Mouse (Mus musculus): ENCODE data around the gene Commd7. TPM values are rescaled to one million over a fixed set of nuclear protein-coding genes. Genes with fewer than 3 reads are reported as not detected.

The Commd7 gene
- polyA plus RNA-seq, 1 experiment from 2014 or later: 78.8 TPM

DNA sequence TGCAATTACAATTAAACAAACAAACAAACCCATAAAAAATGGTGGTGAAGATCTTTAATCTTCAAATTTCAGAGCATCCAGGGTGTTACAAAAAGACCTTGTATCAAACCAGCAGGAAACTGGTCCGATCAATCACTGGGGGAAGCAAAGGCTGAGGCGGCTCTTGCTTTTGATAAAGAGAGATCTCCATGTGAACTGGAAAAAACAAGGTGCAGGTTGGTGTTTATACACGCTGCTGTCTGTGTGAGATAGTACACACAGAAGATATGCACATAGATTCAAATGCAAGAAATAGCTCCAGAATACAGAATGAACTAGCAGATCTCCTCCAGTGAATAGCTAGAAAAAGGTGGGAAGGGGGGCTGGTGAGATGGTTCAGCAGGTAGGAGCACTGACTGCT is 15.7 kb downstream of the Commd7 start:
- Histone ChIP-seq H3K36me3 (peaks cover 46% of the 10 kb centered on the region), H3K4me1 (peaks cover 10% of the 10 kb centered on the region), H3K9me3 (no peaks in the 10 kb centered on the region), H3K4me2 (no peak overlapping the region), H3K9ac (no peak overlapping the region), H3K27ac (no peak overlapping the region), H3K4me3 (no peak overlapping the region), H3K27me3 (no peaks in the 10 kb centered on the region)
- no peak for ATAC-seq (ENCODE audit: insufficient number of reproducible peaks, low FRiP score, low TSS enrichment, low read depth)
- 90% methylated on average over 3 of the region's 3 CpGs for WGBS

DNA sequence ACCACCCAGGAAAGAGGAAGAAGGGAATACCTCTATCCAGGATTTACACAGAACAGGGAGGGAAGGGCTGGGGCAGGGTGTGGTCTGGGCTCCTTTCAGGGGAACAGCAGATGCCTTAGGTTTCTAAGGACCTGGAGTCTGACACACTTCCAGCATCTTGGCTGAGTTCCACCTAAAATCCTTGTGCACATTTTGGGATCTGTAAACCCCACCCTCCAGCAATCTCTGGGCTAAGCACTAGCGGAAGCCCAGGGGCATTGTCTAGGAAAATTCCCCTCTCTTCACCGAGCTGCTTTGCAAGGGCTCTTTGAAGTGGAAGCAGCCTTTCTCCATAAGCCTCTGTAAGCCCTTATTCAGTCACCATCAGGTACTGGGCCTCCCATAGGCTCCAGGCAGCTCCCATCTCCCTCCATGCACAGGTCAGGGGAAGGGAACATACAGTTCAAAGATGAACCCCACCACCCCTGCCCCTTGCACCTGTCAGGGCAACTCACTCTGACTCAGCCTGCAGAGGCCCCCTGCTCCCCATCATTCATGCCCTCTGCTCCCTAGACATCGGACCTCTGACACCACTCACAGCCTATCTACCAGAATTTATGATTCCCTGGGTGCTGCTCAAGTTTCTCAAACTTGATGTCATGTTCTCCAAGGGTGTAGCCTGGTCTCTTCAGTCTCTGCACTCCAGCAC is 19.8 kb downstream of the Commd7 start:
- Histone ChIP-seq H3K36me3 (peaks cover 8% of the 10 kb centered on the region; the same call in 1 of the 2 replicates), H3K4me3 (no peak overlapping the region), H3K9ac (no peak overlapping the region), H3K4me1 (peaks cover 44% of the 10 kb centered on the region), H3K27me3 (no peaks in the 10 kb centered on the region), H3K27ac (no peak overlapping the region), H3K9me3 (no peaks in the 10 kb centered on the region), H3K4me2 (no peak overlapping the region)
- ATAC-seq (ENCODE audit: insufficient number of reproducible peaks, low FRiP score, low TSS enrichment, low read depth): no peak; the same call in 1 of the 2 replicates
- 26% methylated on average over 3 of the region's 3 CpGs for WGBS

DNA sequence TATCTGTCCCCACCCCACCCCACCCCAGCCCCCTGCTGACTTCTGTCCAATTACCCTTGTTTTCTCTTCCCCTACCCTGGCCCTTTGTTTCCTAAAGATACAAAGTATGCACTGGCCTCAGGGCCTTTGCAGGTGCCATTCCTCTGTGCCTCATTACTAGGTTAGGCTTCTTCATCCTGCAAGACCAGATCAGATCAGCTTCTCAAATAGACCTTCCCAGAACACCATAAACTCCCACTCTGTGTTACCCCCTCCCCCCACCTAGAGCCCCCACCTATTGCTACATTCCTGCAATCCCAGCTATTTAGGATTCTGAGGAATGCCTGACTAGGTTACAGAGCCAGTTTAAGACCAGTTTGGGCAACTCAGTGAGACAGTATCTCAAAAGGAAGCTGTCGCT is 20.8 kb downstream of the Commd7 start:
- H3K4me2 ChIP-seq: no peak overlapping the region
- no peak overlapping the region for H3K27ac ChIP-seq
- 69% methylated on average over 1 of the region's 1 CpGs for WGBS
- no peaks in the 10 kb centered on the region for H3K27me3 ChIP-seq
- H3K4me3 ChIP-seq: no peak overlapping the region
- no peak for ATAC-seq (ENCODE audit: insufficient number of reproducible peaks, low FRiP score, low TSS enrichment, low read depth)
- no peaks in the 10 kb centered on the region for H3K9me3 ChIP-seq
- H3K9ac ChIP-seq: no peak overlapping the region
- 0 out of 2 replicates have a peak, but pooled peaks cover 8% of the 10 kb centered on the region for H3K36me3 ChIP-seq
- peaks cover 44% of the 10 kb centered on the region for H3K4me1 ChIP-seq

DNA sequence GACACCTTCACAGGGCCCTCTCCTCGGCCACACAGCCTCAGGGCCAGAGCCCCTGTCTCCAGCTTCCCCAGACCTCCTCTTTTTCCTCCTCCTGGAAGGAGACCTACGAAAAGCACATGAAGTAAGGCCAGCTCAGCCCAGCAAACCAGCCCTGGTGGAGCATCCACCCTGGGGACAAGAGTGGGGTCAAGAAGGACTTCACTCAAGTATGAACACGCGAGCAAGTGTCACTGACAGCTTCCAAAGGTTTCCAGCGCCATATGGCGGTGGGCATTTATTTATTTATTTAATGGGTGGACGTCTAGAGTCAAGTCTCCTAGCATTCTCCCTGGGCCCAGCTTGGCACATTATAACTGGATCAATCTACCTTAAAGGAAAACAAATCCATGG is 21.3 kb downstream of the Commd7 start:
- Histone ChIP-seq H3K4me2 (no peak overlapping the region), H3K4me1 (peaks cover 44% of the 10 kb centered on the region), H3K9me3 (no peaks in the 10 kb centered on the region), H3K36me3 (0 out of 2 replicates have a peak, but pooled peaks cover 8% of the 10 kb centered on the region), H3K27me3 (no peaks in the 10 kb centered on the region), H3K27ac (peak overlapping the region; percentile 76), H3K9ac (no peak overlapping the region), H3K4me3 (no peak overlapping the region)
- 70% methylated on average over 7 of the region's 7 CpGs for WGBS
- no peak for ATAC-seq (ENCODE audit: insufficient number of reproducible peaks, low FRiP score, low TSS enrichment, low read depth)

DNA sequence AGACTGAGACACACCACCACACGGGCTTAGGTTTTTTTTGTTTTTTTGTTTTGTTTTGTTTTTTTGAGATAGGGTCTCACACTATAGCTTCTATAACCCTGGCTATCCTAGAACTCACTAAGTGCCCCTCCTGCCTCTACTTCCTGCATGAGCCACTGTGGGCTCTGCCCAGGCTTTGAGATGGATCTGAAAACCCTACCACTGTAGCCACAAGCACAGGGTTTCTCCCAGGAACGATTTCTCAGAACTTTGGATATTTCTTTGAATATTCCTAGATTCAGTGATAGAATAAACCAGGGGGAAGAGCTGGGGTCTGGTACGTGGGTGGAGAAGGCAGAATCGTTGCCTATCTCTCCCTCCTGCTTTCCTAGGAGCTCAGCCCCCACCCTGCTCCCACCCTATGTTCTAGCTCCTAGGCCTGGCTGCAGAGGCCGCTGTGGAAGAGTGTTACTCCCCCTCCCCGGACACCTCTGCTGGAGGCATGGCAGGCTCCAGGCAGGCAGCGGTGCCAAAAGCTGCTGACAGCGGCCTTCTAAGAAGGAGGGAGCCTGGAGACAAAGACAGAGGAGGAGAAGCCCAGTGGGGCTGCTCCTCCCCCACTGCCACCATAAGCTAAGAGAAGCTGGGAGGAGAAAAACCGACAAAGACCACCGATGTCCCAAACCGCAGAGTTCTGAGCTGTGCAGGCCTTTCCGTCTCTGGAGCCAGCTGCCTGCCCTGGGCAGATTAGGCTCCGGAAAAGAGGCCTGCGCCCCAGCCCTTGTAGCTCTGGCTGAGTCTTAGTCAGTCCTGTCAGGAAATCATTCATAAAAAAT is 21.9 kb downstream of the Commd7 start:
- no peak overlapping the region for H3K9ac ChIP-seq
- no peaks in the 10 kb centered on the region for H3K9me3 ChIP-seq
- no peak for ATAC-seq (ENCODE audit: insufficient number of reproducible peaks, low FRiP score, low TSS enrichment, low read depth)
- peaks cover 44% of the 10 kb centered on the region for H3K4me1 ChIP-seq
- H3K36me3 ChIP-seq: 0 out of 2 replicates have a peak, but pooled peaks cover 8% of the 10 kb centered on the region
- peak overlapping the region; percentile 76 for H3K27ac ChIP-seq
- H3K4me3 ChIP-seq: no peak overlapping the region
- 23% methylated on average over 14 of the region's 14 CpGs for WGBS
- no peaks in the 10 kb centered on the region for H3K27me3 ChIP-seq
- H3K4me2 ChIP-seq: no peak overlapping the region

DNA sequence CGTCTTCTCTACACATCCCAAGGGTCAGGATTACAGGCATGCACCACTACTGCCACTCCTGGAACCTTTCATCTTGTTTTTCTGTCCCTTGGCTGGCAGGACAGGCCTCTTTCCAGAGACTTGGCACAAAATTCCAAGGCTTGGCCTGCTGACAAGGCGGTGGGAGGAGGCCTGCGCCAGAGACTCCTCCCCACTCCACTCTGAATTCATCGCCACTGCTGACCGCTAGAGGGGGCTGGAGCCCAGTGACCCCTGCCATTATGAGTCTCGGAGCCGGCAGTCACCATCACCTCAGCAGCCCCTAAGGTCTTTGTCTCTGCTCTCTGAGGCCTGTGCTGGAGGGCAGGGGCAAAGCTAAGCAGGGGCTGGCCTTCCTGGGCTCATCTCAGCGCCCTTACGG is 23.0 kb downstream of the Commd7 start:
- H3K9ac ChIP-seq: no peak overlapping the region
- H3K9me3 ChIP-seq: no peaks in the 10 kb centered on the region
- no peaks in the 10 kb centered on the region for H3K36me3 ChIP-seq
- H3K4me1 ChIP-seq: peaks cover 44% of the 10 kb centered on the region
- H3K27ac ChIP-seq: no peak overlapping the region
- no peaks in the 10 kb centered on the region for H3K27me3 ChIP-seq
- 11% methylated on average over 9 of the region's 9 CpGs for WGBS
- H3K4me2 ChIP-seq: no peak overlapping the region
- H3K4me3 ChIP-seq: no peak overlapping the region
- peak; percentile 65 for ATAC-seq (ENCODE audit: insufficient number of reproducible peaks, low FRiP score, low TSS enrichment, low read depth)

DNA sequence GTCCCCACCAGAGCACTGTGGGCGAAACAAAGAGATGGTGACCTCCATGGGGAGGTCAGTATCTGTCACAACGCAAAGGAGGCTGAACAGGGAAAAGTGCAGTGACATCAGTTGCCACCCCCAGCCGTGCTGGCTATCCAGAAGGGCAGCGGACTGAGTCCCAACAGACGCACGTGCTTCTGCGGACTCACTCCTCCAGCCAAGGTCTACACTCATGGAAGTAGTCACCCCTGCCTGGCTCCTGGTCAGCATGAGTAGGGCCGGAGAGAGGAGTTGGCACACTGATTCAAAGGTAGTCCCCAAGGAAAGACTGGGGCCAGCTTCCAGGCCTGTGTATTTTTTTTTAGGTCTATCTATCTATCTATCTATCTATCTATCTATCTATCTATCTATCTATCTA is 23.5 kb downstream of the Commd7 start:
- Histone ChIP-seq H3K27me3 (no peaks in the 10 kb centered on the region), H3K4me2 (no peak overlapping the region), H3K9ac (no peak overlapping the region), H3K27ac (no peak overlapping the region), H3K36me3 (no peaks in the 10 kb centered on the region), H3K4me3 (no peak overlapping the region), H3K4me1 (peaks cover 44% of the 10 kb centered on the region), H3K9me3 (no peaks in the 10 kb centered on the region)
- ATAC-seq (ENCODE audit: insufficient number of reproducible peaks, low FRiP score, low TSS enrichment, low read depth): no peak
- WGBS: 74% methylated on average over 8 of the region's 8 CpGs

DNA sequence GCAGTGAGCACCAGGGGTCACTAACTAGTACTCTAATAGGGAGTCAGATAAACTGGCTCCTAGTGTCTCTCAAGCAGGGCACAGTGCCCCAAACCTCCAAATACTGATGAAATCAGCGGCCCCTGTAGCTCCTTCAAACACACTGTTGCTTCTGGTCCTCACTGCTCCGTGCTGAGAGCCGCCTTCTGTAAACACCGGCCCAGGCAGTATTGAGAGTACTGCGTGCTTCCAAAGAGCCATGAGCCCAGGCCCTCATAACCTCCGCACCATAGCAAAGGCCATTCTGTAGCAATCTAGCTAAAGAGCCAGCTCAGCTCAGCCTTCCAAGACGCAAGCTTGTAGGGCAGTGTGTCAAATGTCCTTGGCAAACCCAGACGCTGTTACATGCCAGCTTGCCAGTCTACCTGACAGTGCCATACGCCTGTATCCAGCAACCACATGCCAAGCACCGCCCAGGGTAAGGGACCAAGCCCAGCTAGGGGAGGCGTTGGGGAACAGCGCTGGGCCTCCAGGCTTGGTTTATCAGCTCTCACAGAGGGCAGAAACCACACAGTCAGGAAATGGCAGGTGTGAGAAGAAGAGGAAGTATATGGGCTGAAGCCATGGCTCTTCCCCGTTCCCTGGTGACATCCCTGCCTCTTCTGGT is 24.6 kb downstream of the Commd7 start:
- H3K4me1 ChIP-seq: peaks cover 44% of the 10 kb centered on the region
- no peaks in the 10 kb centered on the region for H3K36me3 ChIP-seq
- no peak overlapping the region for H3K27ac ChIP-seq
- H3K9ac ChIP-seq: no peak overlapping the region
- no peaks in the 10 kb centered on the region for H3K27me3 ChIP-seq
- no peaks in the 10 kb centered on the region for H3K9me3 ChIP-seq
- no peak overlapping the region for H3K4me3 ChIP-seq
- H3K4me2 ChIP-seq: no peak overlapping the region
- WGBS: 77% methylated on average over 13 of the region's 13 CpGs
- no peak for ATAC-seq (ENCODE audit: insufficient number of reproducible peaks, low FRiP score, low TSS enrichment, low read depth)

DNA sequence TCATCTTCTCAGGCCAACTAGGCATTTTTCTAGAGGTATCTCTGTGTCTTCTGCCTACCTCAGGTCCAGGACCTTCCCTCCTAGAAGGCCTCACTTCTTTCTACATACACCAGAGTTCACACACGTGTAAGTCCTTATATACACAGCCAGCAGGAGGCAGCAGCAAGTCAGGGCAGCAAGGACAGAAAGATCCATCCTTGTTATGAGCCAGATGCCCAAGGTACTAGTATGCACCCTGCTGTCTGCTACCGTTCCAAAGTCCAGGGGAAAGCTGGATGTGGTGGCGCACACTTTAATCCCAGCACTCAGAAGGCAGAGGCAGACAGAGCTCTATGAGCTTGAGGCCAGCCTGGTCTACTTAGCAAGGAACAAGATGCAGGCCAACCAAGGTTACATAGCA is 26.2 kb downstream of the Commd7 start:
- Histone ChIP-seq H3K27ac (no peak overlapping the region), H3K4me2 (no peak overlapping the region), H3K27me3 (no peaks in the 10 kb centered on the region), H3K4me3 (no peak overlapping the region), H3K36me3 (no peaks in the 10 kb centered on the region), H3K9me3 (no peaks in the 10 kb centered on the region), H3K4me1 (peaks cover 32% of the 10 kb centered on the region), H3K9ac (no peak overlapping the region)
- WGBS: 73% methylated on average over 3 of the region's 3 CpGs
- ATAC-seq (ENCODE audit: insufficient number of reproducible peaks, low FRiP score, low TSS enrichment, low read depth): no peak

DNA sequence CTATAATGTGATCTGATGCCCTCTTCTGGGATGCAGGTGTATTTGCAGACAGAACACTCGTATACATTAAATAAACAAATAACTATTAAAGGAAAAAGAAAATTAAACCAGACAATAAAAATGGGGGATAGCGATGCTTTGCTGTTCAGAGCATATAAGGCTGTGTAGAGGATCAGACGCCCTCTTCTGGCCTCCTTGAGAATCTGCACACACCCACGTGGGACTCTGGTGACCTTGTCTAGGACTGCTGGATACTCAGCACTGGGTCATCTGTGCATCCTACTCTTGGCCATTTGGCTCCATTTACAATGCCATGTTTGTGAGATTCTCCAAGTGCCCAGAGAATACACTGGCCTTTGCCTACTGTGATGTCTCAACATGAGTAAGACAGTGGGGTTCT is 28.9 kb downstream of the Commd7 start:
- H3K36me3 ChIP-seq: no peaks in the 10 kb centered on the region
- 25% methylated on average over 4 of the region's 4 CpGs for WGBS

DNA sequence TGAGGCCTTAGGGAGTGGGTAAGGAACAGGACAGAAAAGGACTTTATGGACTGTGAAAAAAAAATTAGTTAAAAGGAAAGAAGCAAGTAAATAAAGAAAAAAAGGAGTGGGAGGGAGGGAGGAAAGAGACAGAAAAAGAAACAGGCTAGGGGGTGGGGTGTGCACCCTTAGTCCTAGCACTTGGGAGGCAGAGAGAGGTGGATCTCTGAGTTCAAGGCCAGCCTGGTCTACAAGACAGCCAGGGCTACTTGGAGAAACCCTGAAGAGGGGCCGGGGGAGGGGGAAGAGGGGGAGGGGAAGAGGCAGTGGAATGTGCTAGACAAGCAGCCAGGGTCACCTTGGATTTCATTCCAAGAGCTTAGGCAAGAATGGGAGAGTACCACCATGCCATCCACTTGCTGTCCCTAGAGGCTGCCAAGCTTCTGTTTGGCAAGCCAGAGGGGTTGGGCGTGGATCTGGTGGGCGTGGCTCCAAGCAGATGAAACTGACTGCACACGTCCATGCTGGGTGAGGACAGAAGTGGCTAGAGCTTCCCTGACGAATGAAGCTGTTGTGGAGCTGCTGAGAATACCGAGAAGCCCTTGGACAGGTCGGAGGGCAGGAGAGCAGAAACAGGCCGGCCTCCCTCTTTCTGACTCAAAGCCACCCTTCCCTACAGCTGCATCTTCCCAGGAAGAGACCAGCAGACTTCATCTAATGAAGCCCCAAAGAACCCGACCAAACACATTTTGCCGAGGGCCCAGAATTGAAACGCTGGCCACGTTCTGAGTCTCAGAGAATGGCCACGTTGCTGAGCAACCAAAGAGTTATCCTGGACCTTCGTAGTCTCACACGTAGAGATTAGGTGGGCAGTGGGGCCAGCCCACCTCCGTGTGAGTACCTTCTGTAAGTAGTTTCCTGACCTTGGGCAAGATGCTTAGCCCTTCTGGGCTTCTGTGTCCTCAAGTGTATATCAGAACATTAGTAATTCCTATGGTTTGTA is 31.6 kb downstream of the Commd7 start:
- Histone ChIP-seq H3K4me3 (no peak overlapping the region), H3K36me3 (no peaks in the 10 kb centered on the region)
- ATAC-seq (ENCODE audit: insufficient number of reproducible peaks, low FRiP score, low TSS enrichment, low read depth): no peak

More for the DNA sequence above, 28.9 kb downstream of the Commd7 start:
- ATAC-seq (ENCODE audit: insufficient number of reproducible peaks, low FRiP score, low TSS enrichment, low read depth): no peak
- H3K4me2 ChIP-seq: no peak overlapping the region
- peaks cover 16% of the 10 kb centered on the region for H3K4me1 ChIP-seq
- no peak overlapping the region for H3K27ac ChIP-seq
- H3K27me3 ChIP-seq: no peaks in the 10 kb centered on the region
- H3K9ac ChIP-seq: no peak overlapping the region
- H3K9me3 ChIP-seq: no peaks in the 10 kb centered on the region
- no peak overlapping the region for H3K4me3 ChIP-seq

More for the DNA sequence above, 31.6 kb downstream of the Commd7 start:
- no peak overlapping the region for H3K4me2 ChIP-seq
- no peaks in the 10 kb centered on the region for H3K9me3 ChIP-seq
- H3K9ac ChIP-seq: no peak overlapping the region
- no peaks in the 10 kb centered on the region for H3K27me3 ChIP-seq
- 59% methylated on average over 16 of the region's 16 CpGs for WGBS
- H3K27ac ChIP-seq: no peak overlapping the region
- H3K4me1 ChIP-seq: peaks cover 9% of the 10 kb centered on the region

All from limb, embryonic 15.5 days (tissue).